Mouse (Mus musculus) left cerebral cortex, adult 8-10 months (tissue): ENCODE data around the gene Nme8. TPM values are rescaled to one million over a fixed set of nuclear protein-coding genes. Genes with fewer than 3 reads are reported as not detected.

ENCODE experiments used
- DNase-seq, 2 experiments: peaks; one replicate each; pipeline ENCODE4 v3.0.0; 2022; ENCODE audit warnings: low spot score in 2 of 2
- total RNA-seq, 4 experiments: library from RNA; stranded (reverse); gene quantifications; 2 replicates each; pipeline ENCODE4 v1.2.4; 2022

Nme8 gene
- not detected for total RNA-seq

DNA sequence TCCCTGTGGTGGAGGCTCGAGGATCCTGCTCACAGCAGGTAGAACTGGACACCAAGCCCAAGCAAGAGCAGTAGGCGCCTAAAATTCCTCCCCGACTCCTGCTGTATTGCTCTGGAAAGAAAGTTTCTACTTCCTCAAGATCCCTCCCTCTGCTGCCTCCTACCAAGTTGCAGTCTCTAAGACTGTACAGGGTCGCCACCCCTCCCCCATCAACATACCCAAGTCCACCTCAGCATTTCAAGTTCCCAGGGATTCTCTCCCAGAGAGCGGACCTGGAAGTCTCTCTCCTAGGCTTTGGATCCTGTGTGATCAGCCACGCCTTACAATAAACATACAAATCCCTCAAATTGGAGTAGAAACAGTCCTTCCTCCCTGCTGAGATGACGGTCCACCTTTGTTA, at the start of gene Nme8:
Nme8 (minus strand) TSS at position 5 of the 400 bp plus-strand sequence.
- DNase-seq: no peak

DNA sequence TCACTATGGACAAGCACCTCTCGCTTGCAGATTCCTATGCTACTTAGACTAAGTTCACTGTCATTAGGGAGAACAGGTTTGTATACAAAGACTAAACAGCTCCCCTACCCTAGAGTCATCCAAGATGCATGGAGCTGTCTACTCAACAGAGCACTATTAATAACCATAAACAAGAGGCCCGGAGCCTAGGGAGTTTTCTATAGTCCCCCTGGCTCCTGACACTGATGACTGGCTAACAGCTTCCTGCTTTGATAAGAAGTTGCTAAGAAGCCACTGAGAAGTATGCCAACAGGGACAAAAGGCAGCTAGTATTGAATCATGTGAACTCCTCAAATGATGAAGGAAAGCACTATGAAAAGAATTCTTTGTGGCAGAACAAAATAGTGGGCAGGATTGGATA, 48.1 kb upstream of the Nme8 start:
- no peak for DNase-seq

DNA sequence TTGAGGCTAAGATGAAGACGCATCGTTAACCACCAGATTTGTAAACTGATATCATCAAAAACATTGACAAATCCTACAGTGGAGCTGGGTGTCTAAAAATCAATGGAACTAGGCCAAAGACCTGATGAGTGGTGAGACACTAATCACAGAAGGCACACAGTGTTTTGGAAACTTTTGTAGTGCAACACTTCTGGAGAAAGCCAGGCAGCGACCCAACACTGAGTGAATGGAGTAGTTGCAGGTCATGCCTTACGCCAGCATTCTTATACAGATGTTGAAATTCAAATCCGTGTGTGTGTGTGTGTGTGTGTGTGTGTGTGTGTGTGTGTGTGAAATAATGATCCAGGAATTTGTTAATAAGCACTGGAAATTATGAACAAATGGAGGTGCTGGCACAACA, 46.9 kb upstream of the Nme8 start:
- DNase-seq: no peak

DNA sequence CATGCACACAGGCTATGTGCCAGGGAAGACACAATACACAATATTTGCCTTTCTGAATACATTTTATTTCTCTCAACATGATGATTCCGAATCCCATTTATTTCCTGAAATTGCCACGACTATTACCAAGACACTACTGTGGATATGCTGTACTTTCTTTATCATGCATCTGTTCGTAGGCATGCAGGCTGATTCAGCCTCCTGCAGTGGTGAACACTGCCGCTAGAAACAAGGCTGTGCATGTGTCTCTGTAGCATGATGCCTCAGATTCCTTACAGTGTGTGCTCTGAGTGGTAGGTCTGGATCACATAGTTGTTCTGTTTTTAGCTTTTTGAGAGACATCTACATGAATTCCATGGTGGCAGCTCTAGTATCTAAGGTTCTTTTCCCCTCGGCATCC, 37.0 kb upstream of the Nme8 start:
- no peak for DNase-seq

DNA sequence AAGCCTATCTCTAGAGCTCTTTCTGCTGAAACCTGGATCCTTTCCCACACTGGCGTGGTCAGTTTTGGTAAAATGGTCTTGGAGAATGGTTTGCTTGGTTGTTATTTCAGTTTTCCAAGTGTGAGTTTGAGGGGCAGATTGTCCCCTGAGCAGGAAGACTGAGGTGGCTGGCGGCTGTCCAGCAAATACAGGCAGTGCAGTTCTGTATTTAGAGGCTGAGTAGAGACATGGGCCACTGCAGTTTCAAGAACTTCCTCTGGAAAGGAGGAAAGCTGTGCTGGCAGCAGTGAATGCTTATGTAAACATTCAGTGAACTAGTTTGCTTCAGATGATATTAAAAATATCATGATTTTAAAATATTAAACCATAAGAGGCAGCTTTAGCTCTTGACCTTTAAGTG, 33.2 kb upstream of the Nme8 start:
- no peak for DNase-seq

DNA sequence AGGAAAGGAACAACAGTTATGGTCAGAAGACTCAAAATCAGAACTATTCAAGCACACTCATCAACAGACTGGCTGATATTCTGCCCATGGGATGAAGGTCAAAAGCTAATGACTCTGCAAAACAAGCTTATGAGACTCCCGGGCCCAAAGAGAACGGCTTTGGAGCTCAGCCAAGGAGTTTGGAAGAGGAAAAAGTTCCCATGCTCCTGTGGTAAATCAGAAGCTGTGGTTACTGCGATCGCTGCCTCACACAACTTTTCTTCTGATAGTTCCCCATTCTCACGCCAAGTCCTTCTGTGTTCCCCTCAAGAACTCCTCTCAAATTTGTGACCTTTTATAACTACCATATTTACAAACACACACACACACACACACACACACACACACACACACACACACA, 21.4 kb upstream of the Nme8 start:
- DNase-seq: no peak

DNA sequence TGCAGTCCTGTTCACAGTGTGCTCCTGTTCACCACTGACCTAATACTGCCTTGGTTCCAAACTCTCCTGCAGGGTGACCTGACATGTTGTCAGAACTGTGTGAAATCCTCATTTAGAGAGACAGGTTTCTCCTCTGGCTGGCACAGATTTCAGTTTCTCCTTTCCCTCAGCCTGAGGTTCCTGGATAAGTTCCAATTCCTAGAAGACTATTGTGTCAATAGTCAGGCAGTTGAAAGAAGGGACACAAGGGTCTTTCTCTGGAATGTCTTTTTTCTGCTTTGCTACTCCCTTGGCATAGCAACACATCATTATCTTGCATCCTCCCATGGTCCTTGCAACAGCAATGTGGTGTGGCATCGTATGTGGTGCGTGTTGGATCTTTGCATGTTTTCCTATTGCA, 19.6 kb upstream of the Nme8 start:
- no peak for DNase-seq

DNA sequence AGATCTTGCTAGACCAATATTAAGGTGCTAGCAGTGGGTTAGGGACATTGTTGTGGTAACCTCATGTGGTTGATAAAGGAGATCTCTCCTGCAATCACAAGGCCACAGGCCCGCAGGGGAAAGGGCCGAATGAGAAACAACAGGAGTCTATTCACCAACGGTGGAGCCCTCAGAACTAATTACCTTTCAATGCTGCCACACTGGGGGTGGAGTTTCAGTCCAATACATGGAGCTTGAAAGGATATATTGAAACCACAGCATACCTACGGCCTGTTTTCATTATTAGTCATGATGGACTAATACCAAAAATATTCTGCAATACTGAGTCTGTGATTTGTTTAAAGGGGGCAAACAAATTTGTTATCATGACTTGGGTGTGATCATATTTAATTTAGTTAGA, 6.2 kb upstream of the Nme8 start:
- no peak for DNase-seq

DNA sequence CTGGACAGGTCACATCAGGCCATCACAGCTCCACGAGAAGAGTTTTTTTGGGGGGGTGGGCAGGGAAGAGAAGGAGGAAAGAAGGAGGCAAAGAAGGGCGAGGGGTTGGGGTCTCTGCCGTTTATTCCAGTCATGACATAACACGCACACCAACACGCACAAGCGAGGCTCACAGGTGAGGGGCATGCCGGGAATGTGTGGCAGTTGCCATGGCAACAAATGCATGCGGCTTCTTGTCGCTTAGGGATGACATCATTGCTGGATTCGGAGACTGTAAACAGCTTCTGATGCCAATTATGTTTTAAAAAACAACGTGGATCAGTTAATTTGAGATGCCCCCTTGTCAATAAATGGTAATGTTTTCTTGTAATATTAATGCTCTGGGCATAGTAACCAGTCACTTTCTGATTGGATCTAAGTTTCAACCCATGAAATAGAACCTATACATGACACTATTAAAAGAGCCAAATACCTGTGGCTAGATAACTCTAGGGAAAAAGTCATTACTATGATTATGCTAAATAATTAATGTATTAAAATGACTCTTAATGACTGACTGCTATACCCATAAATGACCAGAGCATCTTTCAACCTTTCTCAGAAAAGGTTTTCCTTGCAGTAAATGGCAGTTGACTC, 4.0 kb upstream of the Nme8 start:
- peak; percentile 21 to 72 for DNase-seq

DNA sequence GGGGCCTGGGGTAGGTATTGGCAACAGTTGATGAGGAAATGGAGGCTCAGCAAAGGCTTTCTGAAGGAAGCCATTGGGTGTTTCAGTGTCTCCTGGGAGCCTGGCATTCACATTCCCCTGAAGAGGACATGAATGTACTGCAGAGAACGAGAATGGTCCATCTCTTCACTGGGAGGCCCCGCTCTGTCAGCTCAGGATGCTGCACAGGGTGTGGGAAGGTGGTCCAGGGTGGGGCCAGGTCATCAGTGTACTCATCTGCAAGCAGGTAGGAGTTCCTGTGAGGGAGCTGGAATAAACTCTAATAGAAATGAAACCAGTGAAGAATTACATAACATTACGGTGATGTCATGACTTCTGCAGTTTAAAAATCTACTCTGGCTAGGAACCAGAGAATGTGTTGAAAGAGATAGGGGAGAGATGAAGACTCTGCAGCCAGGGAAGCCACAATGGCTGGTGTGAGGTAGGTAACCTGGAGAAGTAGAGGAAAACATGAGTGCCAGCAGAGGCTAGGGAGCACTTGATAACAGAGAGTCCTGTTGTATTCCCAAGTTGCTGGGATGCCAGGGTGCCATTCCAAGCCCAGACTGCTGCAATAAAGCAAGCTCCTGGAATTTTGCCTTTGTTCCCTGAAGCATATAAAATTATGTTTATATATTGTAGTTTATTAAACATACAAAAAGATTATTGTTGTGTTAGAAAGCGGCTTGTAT, 3.3 kb upstream of the Nme8 start:
- DNase-seq: peak in 1 of 2 experiments; percentile 5

DNA sequence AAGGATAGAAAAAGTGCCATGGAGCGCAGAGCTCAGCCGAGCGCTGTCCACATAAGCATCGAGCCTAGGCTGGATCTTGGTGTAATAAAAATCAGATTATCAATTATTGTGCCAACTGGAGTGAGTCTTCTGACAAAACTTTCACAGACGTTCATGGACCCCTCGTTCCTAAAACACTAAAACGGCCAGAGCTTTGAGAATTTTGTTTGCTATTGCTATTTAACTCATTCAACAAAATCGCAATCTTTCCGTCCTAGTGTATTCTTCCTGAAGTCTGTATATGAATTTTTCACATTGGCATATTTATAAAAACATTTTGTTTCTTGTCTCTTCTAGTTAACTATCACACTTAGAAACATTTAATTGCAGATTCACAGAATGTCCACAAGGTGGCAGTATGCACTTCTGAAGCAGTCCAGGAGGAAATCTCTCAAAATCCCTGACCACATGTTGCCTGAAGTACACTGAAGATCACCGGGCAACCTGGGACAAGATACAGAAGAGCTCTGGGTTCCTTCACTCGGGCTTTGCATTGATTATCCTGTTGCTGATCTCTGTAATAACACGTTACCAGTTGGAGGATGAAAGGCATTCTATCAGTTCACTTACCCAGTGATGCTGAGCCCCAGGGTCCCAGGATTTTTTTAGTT, 1.1 kb upstream of the Nme8 start:
- DNase-seq: no peak

DNA sequence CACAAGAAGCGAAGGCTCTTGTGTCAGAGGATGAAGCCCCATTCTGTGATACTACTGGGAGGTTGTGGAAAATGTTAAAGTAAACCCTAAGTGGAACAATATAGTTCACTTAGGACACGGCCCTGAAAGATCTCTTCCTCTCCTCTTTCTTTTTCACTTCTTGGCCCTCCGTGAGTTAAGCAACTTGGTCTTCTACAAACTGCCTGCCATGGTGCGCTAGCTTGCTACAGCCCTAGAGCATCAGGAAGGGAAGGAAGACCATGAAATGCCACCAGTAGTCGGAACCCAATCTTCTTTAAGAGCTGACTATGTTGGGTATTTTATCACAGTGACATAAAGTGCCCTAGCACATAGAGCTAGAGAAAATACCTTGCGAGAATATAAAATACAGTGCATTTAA, 7.2 kb downstream of the Nme8 start:
- DNase-seq: no peak

DNA sequence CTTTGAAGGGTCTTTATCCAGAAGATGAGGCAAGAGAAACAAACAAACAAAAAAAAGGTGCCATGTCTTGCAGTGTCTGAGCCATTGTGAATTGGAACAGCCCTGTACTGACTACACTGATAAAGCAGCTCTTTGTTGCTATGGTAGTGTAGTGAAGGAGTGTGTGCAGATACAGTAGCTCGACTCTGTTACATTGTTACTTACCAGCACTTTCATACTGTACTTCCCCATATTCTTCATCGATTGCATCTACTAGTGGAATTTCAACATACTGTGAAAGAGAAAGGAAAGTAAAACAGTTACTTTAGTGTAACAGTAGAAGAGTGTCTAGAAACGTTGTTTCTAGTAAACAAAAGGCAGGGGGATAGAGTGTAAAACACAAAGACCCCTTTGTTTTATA, 7.6 kb downstream of the Nme8 start:
- no peak for DNase-seq

DNA sequence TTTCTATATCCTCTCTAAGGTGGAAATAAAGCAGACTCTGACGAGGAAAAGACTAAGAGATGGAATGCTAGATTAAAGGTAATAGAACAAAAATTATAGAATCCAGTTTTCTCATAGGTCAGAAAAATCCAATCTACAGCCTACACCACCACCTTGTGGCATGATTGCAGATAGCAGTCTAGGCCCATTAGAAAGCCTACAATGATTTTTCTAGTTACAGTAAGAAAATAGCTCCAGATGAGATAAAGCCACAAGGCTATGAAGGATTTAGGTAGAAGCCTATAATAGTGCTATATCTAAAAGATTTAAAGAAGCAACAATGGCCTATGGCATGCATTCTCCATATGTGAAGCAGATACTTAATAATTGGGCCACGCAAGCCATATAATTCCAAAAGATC, 13.6 kb downstream of the Nme8 start:
- peak in 1 of 2 experiments; percentile 36 for DNase-seq

DNA sequence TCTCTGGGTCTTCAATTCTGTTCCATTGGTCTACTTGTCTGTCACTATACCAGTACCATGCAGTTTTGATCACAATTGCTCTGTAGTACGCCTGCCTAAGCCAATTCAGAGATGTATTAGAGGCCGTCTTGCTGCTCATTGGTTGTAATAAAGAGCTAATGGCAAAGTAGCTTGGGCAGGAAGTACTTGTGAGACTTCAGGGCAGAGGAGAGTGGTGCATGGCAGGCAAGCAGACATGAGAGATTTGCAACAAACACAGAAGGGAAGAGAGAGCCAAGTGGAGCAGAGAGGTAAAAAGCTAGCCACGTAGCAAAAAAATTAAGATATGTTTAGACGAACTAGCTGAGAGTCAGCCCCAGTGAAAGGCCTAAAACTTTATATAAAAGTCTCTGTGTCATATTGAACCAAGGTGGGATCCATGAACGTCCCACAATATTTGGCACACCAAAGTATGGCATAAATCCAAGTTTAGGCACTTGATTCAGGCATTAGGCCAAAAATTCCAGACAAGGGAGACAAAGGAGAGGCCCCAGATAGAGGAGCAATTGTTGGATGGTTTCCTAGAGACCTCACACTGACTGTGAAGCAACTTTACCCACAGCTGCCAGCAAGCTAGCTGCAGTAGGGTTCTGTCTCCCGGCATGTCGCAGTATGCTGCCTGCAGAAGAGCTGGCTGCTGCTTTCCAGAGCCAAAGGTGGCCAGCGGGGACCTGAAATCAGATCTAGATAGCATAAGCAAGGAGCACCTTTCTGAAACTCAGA, 14.5 kb downstream of the Nme8 start:
- DNase-seq: no peak

DNA sequence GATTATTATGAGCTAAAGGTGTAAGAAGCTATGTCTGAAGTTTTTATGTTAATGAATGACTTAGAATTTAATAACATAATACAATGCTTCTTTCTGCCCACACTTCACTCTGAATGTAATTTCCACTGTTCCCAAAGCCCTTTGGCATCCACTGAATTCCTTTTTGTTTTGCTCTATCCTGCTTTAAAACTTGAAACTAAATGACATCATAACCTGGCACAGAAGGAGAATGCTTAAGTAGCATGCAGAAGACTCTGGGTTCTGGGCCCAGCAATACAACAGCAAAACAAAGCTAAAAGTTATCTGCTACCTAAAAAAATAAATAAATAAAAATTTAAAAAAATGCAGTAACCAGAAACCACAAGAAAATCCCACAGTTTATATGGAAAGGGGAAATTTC, 23.0 kb downstream of the Nme8 start:
- DNase-seq: no peak

DNA sequence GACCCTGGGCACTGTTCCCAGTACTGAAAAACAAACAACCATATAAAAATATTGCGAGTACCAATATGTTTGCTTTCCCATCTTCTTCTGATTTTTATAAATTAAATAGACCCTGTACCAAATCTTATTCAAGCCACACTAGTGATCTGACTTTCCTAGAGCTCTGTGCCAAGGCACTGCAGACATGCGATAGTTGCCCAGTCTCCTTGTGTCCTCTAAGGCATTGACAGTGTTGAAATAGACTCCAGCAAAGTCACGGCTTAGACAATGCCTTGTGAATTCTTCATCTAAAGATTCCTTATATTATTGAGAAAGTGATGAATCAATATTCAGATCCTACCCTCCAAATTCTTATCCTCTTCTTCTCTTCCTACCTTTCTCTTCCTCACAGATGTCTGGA, 23.6 kb downstream of the Nme8 start:
- DNase-seq: no peak

DNA sequence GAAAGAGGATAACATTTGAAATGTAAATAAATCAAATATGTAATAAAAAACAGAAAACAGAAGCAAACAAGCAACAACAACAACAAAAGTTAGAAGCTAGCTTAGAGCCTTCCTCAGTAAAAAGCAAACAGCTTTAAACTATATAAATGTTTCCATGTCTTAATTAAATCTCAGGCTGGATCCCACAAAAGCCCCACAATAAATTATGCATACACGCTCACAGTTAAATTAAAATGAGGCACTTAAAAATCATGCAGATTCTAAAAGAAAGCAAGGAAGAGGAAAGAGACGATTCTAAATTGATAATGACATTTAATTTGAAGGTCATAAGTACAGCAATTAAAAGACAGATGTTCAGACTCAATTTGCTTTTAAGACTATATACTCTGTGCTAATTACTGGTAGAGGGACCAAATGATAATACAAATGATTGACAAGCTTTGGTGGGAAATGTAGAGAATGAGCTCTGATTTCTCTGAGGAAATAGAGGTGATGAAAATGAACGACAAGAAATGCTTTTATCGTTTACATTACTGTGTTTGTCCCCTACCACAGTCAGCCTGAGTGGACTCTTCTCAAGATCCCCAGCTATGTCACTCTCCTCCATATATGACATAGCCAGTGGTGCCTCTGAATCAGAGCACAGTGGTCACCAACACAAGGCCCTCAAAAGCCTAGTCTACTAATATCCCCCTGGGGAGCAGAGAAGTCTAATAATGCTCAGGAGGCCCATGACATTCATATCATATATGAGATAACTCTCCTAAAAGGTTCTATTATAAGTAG, 29.0 kb downstream of the Nme8 start:
- DNase-seq: no peak

DNA sequence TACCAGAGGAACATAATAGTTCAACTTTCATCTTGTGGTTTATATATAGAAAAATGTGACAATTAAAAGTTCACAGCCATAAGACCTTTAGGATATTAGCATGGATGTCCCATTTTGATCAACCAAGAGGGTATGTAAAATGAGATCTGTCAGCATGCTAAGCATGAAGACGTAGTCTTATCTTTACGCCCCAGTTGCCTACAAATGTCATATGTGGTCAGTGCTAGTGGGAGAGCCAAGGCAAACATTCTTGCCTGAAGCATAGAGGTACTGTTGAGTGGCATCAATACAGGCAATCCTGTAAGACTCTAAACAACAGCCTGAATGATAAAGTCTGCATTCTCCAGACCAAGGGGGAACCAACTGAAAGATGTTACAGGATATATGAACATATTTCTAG, 45.2 kb downstream of the Nme8 start:
- DNase-seq: no peak

DNA sequence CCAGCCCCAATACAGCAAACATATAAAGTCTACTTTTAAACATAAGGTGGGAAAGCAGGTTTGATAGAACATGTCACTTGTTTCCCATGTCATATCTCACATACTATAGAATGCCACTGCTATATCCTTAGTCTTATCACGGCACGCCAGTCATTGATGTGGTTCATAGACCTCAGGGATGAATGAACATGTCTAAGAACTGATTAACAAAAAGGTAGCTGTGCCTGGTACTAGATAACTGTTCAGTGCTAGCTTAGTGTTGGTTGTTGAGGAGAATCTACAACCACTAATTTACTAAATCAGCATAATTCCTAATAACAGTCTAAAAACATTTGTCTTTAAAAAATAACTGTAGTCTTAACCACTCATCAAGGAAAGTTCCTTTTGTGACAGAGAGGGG, 47.8 kb downstream of the Nme8 start:
- DNase-seq: no peak

DNA sequence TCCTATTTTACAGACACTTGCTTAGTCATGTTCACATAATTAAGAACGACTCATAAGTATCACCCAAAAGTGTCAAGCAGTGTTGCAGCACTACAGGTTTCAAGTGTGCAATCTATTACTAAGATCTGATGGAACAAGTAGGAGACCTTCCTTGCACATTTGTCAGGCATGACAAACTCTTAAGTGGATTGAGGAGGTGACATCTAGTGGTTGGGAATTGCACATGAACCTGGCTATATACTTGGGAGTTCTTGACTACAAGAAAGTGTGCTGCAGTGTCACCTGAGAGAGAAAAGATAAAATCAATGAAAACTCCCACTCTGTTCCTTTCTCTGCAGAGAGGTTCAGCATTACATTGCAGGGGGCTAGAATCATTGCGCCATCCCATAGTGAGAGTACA, 53.4 kb downstream of the Nme8 start:
- DNase-seq: no peak
